Mouse (Mus musculus): ENCODE results near the gene Trat1. TPM values are rescaled to one million over a fixed set of nuclear protein-coding genes. Genes with fewer than 3 reads are reported as not detected.
A peak's percentile ranks its signal among the peaks of the same experiment; 100 is the strongest.

Trat1 gene
- total and polyA plus RNA-seq, 2 experiments from 2014 or later: 0.05 TPM; not detected in 1

- Histone ChIP-seq H3K27ac (ENCODE audit: low read depth, low read length) (no peak overlapping the region), H3K4me3 (ENCODE audit: low read depth, low read length) (no peak overlapping the region), H3K4me2 (ENCODE audit: low read depth) (no peak overlapping the region), H3K4me1 (ENCODE audit: insufficient read depth) (no peaks in the 10 kb centered on the region), H3K36me3 (ENCODE audit: insufficient read depth) (no peaks in the 10 kb centered on the region), H3K27me3 (ENCODE audit: insufficient read depth, low read length) (no peaks in the 10 kb centered on the region), H3K9ac (no peak overlapping the region), H3K9me3 (ENCODE audit: low read length) (no peaks in the 10 kb centered on the region)
- whole genome bisulfite sequencing: 50% methylated on average over 17 of the region's 17 CpGs
- no peak for DNase-seq
- no peak; the same call in 1 of the 2 replicates for ATAC-seq
- TF ChIP-seq CTCF (IDR thresholded peaks at IDR 0.05; ENCODE audit: low read depth): no peak
These were observed 11.0 kb downstream of the Trat1 start for GRCm38 (mm10) chr16:48760643-48761481.

DNA sequence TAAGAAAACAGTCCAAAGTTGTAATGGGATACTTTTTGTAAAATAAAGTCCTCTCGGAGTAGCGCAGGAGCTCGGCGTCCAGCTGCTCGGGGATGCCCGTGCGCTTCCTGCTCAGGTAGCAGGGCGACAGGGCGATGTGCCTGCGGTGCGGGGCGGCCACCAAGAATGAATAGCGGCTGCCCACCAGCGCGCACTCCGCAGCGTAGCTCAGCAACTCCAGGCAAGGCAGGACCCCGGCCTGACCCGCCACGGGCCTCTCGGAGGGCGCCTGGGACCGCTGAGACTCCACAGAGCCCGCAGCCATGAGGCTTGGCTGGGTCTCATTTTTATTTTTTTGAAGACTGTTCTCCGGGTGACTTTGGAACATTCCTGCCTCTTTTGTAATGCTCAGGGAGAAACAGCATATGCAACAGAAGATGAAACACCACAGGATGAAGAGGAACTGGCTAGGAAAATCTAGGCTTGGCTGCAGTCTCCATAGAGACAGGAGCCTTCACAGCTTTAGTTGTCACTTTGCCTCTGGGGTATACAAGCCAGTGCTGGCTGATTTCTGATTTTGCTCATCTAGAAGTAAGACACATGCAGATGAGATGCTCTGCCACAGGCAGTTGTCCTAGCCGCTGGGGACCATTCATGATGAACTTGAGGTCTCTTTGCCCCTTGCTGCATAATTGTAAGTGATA lies 21.5 kb downstream of the Trat1 start:
- peaks cover 4% of the 10 kb centered on the region; the same call in 1 of the 2 replicates for H3K4me1 ChIP-seq (ENCODE audit: insufficient read depth)
- H3K9ac ChIP-seq: no peak overlapping the region
- peak overlapping the region; percentile 42 for H3K4me2 ChIP-seq (ENCODE audit: low read depth)
- DNase-seq (peak; percentile 43), ATAC-seq (peak; percentile 64)
- WGBS: 20% methylated on average over 26 of the region's 26 CpGs
- H3K9me3 ChIP-seq (ENCODE audit: low read length): no peaks in the 10 kb centered on the region
- peak overlapping the region; percentile 20 for H3K4me3 ChIP-seq (ENCODE audit: low read depth, low read length)
- no peak for TF ChIP-seq CTCF (IDR thresholded peaks at IDR 0.05; ENCODE audit: low read depth)
- H3K36me3 ChIP-seq (ENCODE audit: insufficient read depth): no peaks in the 10 kb centered on the region
- no peaks in the 10 kb centered on the region for H3K27me3 ChIP-seq (ENCODE audit: insufficient read depth, low read length)
- H3K27ac ChIP-seq (ENCODE audit: low read depth, low read length): no peak overlapping the region

DNA sequence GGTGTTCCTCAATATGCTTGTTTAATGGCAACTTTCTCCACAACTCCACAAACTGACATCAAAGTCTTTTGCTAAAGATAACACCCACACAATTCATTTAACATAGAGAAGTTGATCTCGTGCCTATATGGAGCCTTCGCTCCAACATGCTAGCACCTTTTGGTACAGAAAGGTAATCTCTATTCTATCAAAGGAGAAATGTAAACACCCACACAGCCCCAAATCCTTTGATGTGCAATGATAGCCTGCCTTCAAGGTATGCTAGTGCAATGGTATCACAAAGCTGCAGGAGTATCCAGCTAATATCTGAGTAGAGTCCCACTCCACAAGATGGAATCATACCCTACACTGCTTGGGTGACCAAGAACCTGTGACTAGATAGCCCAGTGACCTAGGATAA lies 26.4 kb downstream of the Trat1 start:
- Histone ChIP-seq H3K9me3 (ENCODE audit: low read length) (no peaks in the 10 kb centered on the region), H3K27ac (ENCODE audit: low read depth, low read length) (no peak overlapping the region), H3K4me1 (ENCODE audit: insufficient read depth) (peaks cover 4% of the 10 kb centered on the region; the same call in 1 of the 2 replicates), H3K4me3 (ENCODE audit: low read depth, low read length) (no peak overlapping the region), H3K36me3 (ENCODE audit: insufficient read depth) (no peaks in the 10 kb centered on the region), H3K9ac (no peak overlapping the region), H3K27me3 (ENCODE audit: insufficient read depth, low read length) (no peaks in the 10 kb centered on the region), H3K4me2 (ENCODE audit: low read depth) (no peak overlapping the region)
- 95% methylated on average over 2 of the region's 2 CpGs for WGBS
- DNase-seq (no peak), ATAC-seq (no peak)
- TF ChIP-seq CTCF (IDR thresholded peaks at IDR 0.05; ENCODE audit: low read depth): no peak

- TF ChIP-seq CTCF (IDR thresholded peaks at IDR 0.05; ENCODE audit: low read depth): no peak
- no peaks in the 10 kb centered on the region for H3K27me3 ChIP-seq (ENCODE audit: insufficient read depth, low read length)
- no peaks in the 10 kb centered on the region for H3K9me3 ChIP-seq (ENCODE audit: low read length)
- 76% methylated on average over 2 of the region's 2 CpGs for WGBS
- peaks cover under 1% of the 10 kb centered on the region; the same call in 1 of the 2 replicates for H3K4me1 ChIP-seq (ENCODE audit: insufficient read depth)
- H3K27ac ChIP-seq (ENCODE audit: low read depth, low read length): no peak overlapping the region
- no peak overlapping the region for H3K4me2 ChIP-seq (ENCODE audit: low read depth)
- H3K9ac ChIP-seq: no peak overlapping the region
- ATAC-seq (no peak), DNase-seq (no peak)
- no peak overlapping the region for H3K4me3 ChIP-seq (ENCODE audit: low read depth, low read length)
- H3K36me3 ChIP-seq (ENCODE audit: insufficient read depth): no peaks in the 10 kb centered on the region
These were observed 26.8 kb downstream of the Trat1 start for GRCm38 (mm10) chr16:48745011-48745410.

- Histone ChIP-seq H3K27ac (ENCODE audit: low read depth, low read length) (no peak overlapping the region), H3K27me3 (ENCODE audit: insufficient read depth, low read length) (no peaks in the 10 kb centered on the region), H3K36me3 (ENCODE audit: insufficient read depth) (no peaks in the 10 kb centered on the region), H3K9me3 (ENCODE audit: low read length) (no peaks in the 10 kb centered on the region), H3K4me1 (ENCODE audit: insufficient read depth) (no peaks in the 10 kb centered on the region), H3K4me3 (ENCODE audit: low read depth, low read length) (no peak overlapping the region), H3K9ac (no peak overlapping the region), H3K4me2 (ENCODE audit: low read depth) (no peak overlapping the region)
- DNase-seq: no peak
- 86% methylated on average over 3 of the region's 3 CpGs for WGBS
- no peak for ATAC-seq
- no peak for TF ChIP-seq CTCF (IDR thresholded peaks at IDR 0.05; ENCODE audit: low read depth)
These were observed 30.3 kb downstream of the Trat1 start for GRCm38 (mm10) chr16:48741549-48741948.

DNA sequence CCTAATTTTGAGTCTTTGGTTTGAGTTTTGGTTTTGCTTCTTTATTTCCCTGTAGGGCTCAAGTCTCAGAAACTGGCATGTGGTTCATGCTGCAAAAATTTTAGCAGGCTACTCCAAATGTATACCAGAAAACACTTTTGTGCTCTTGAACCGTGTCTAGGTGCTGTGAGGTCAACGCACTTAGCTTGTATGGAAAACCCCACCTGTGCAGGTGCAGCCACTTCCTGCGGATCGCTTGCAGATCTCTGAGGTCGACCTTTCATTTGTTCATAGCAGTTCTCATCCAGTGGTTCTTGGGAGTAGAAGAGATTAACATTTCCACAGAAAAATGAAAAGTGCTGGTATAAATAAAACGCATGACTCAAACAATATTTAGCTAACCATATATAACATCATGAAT lies 31.8 kb downstream of the Trat1 start:
- H3K27ac ChIP-seq (ENCODE audit: low read depth, low read length): no peak overlapping the region
- no peaks in the 10 kb centered on the region for H3K36me3 ChIP-seq (ENCODE audit: insufficient read depth)
- DNase-seq: no peak
- no peaks in the 10 kb centered on the region for H3K27me3 ChIP-seq (ENCODE audit: insufficient read depth, low read length)
- H3K4me3 ChIP-seq (ENCODE audit: low read depth, low read length): no peak overlapping the region
- TF ChIP-seq CTCF (IDR thresholded peaks at IDR 0.05; ENCODE audit: low read depth): no peak
- ATAC-seq: no peak
- no peak overlapping the region for H3K4me2 ChIP-seq (ENCODE audit: low read depth)
- no peaks in the 10 kb centered on the region for H3K4me1 ChIP-seq (ENCODE audit: insufficient read depth)
- 91% methylated on average over 6 of the region's 6 CpGs for WGBS
- no peaks in the 10 kb centered on the region for H3K9me3 ChIP-seq (ENCODE audit: low read length)
- no peak overlapping the region for H3K9ac ChIP-seq

DNA sequence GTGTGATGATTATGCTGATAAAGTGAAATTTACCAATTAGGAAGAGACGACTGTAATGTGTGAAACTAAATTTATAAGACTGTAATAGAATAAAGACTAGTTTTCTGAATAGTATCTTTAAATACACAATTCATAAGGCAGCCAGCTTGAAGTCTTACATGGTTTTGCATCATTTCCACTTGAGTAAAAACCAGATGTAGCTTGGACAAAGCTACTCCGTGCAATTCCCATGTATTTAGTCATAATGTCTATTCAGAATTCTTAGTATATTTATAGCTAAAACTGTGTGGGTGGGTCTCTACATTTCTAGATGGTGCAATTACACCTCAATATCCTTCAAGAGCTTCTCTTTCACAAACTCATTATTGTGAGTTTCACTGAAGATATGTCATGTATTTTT lies 33.4 kb downstream of the Trat1 start:
- no peak for TF ChIP-seq CTCF (IDR thresholded peaks at IDR 0.05; ENCODE audit: low read depth)
- Histone ChIP-seq H3K9ac (no peak overlapping the region), H3K4me3 (ENCODE audit: low read depth, low read length) (no peak overlapping the region), H3K36me3 (ENCODE audit: insufficient read depth) (no peaks in the 10 kb centered on the region), H3K9me3 (ENCODE audit: low read length) (no peaks in the 10 kb centered on the region), H3K4me1 (ENCODE audit: insufficient read depth) (no peaks in the 10 kb centered on the region), H3K27ac (ENCODE audit: low read depth, low read length) (no peak overlapping the region), H3K27me3 (ENCODE audit: insufficient read depth, low read length) (no peaks in the 10 kb centered on the region), H3K4me2 (ENCODE audit: low read depth) (no peak overlapping the region)
- ATAC-seq (no peak), DNase-seq (no peak)
- 84% methylated on average over 2 of the region's 2 CpGs for WGBS

All from forebrain, postnatal 0 days (tissue).